Comparison of ENCODE assay signal across 10 mouse cellular contexts in genomic region chr12:105526829-105527228, GRCm38 (mm10). TPM values are rescaled to one million over a fixed set of nuclear protein-coding genes. Genes with fewer than 3 reads are reported as not detected.
DNase-seq lines count a peak whose midpoint lies in the region; ATAC-seq lines count a peak whose summit lies in the region.
"Had no signal": no experiment of that assay in that cellular context is flagged by ENCODE, and none has a peak within 500 bp of the region (broad histone marks: within the 10 kb centered on the region; RNA-seq: fewer than 3 reads in every experiment).

No protein-coding gene starts in this region.

- H3K4me2 ChIP-seq in limb, embryonic 13.5 days (replicated peaks), result no peak overlapping the region
- H3K4me2 ChIP-seq in neural tube, embryonic 12.5 days (replicated peaks), result no peak overlapping the region

- no peak for DNase-seq in limb, embryonic 10.5 days (ENCODE audit: low spot score)
- DNase-seq in cerebellum, adult 18-20 months, result peak; percentile 19 to 39
- peak; percentile 72 for DNase-seq in heart, postnatal 25 days (ENCODE audit: low spot score)
- DNase-seq in layer of hippocampus, adult 9-10 months (ENCODE audit: low spot score), result peak; percentile 43
- no peak for DNase-seq in urinary bladder, postnatal 10 days (ENCODE audit: low spot score)
- DNase-seq in thymus, adult 18-20 months, result no peak

- 0 out of 2 replicates have a peak, but pooled peaks cover 3% of the 10 kb centered on the region for H3K9me3 ChIP-seq in limb, embryonic 13.5 days
- no peaks in the 10 kb centered on the region for H3K9me3 ChIP-seq in limb, embryonic 10.5 days (replicated peaks)
- peaks cover 6% of the 10 kb centered on the region; the same call in 1 of the 2 replicates for H3K9me3 ChIP-seq in neural tube, embryonic 12.5 days

- WGBS in limb, embryonic 13.5 days, result 73% methylated on average over 5 of the region's 5 CpGs
- WGBS in limb, embryonic 10.5 days, result 86% methylated on average over 5 of the region's 5 CpGs
- WGBS in neural tube, embryonic 12.5 days, result 28% methylated on average over 5 of the region's 5 CpGs

- H3K36me3 ChIP-seq in limb, embryonic 13.5 days, result no peaks in the 10 kb centered on the region
- no peaks in the 10 kb centered on the region for H3K36me3 ChIP-seq in limb, embryonic 10.5 days
- H3K36me3 ChIP-seq in neural tube, embryonic 12.5 days, result no peaks in the 10 kb centered on the region

- no peak overlapping the region for H3K4me3 ChIP-seq in limb, embryonic 13.5 days
- H3K4me3 ChIP-seq in limb, embryonic 10.5 days, result no peak overlapping the region
- no peak overlapping the region for H3K4me3 ChIP-seq in neural tube, embryonic 12.5 days
- H3K4me3 ChIP-seq: erythroblast, embryonic 14.5 days had no signal

- H3K4me1 ChIP-seq in limb, embryonic 13.5 days, result peaks cover 7% of the 10 kb centered on the region; the same call in 1 of the 2 replicates
- no peaks in the 10 kb centered on the region for H3K4me1 ChIP-seq in limb, embryonic 10.5 days
- H3K4me1 ChIP-seq in neural tube, embryonic 12.5 days, result peaks cover 16% of the 10 kb centered on the region

- H3K27ac ChIP-seq in limb, embryonic 13.5 days, result no peak overlapping the region
- no peak overlapping the region for H3K27ac ChIP-seq in limb, embryonic 10.5 days
- H3K27ac ChIP-seq in neural tube, embryonic 12.5 days, result no peak overlapping the region

- intact Hi-C loops in heart, postnatal 25 days (cut with DNase I), result loop anchor here (10.0 kb wide), 1 partner anchor 762 kb away; no protein-coding TSS in a partner anchor

- H3K27me3 ChIP-seq in limb, embryonic 13.5 days, result no peaks in the 10 kb centered on the region
- no peaks in the 10 kb centered on the region; the same call in 1 of the 2 replicates for H3K27me3 ChIP-seq in limb, embryonic 10.5 days (ENCODE audit: low read depth, poor library complexity, severe bottlenecking)
- H3K27me3 ChIP-seq in neural tube, embryonic 12.5 days (replicated peaks), result no peaks in the 10 kb centered on the region

- ATAC-seq in limb, embryonic 13.5 days (ENCODE audit: low FRiP score, low read depth), result 0 out of 2 replicates have a peak, but pooled peaks have one; percentile 32
- peak; percentile 77 for ATAC-seq in neural tube, embryonic 12.5 days (ENCODE audit: low FRiP score, low read depth)
- ATAC-seq: Patski had no signal

- no peak overlapping the region for H3K9ac ChIP-seq in limb, embryonic 13.5 days
- no peak overlapping the region for H3K9ac ChIP-seq in neural tube, embryonic 12.5 days

RNA-seq across cellular contexts. Expression of gene Bdkrb2, which starts 36.2 kb away (rescaled TPM):
- polyA plus RNA-seq in limb, embryonic 13.5 days (2015; fragmentation: Nextera tagmentation; extraction: Ambion mirVana), result 1.8 and 2.1 TPM in 2 replicates
- 0.36 and 0.93 TPM in 2 replicates for polyA plus RNA-seq in limb, embryonic 10.5 days (2016; fragmentation: Nextera tagmentation; extraction: Ambion mirVana)
- total RNA-seq in heart, postnatal 25 days (2021), result under 1 TPM; 0.59 to 0.88 TPM
- polyA plus RNA-seq in neural tube, embryonic 12.5 days (2016; fragmentation: Nextera tagmentation; extraction: Ambion mirVana), result 2.0 and 2.7 TPM in 2 replicates
- polyA plus RNA-seq: erythroblast, embryonic 14.5 days had no signal

Comparison
In these comparisons a context has a peak if more than half of its experiments do, and no peak if none do; other contexts are left out.
1. DNase-seq: peak in cerebellum, adult 18-20 months (2 of 2), heart, postnatal 25 days (single experiment) and layer of hippocampus, adult 9-10 months (single experiment); none in limb, embryonic 10.5 days (single experiment), urinary bladder, postnatal 10 days (single experiment) and thymus, adult 18-20 months (0 of 2).